Mouse (Mus musculus): ENCODE results near the gene Ttc6. TPM values are rescaled to one million over a fixed set of nuclear protein-coding genes. Genes with fewer than 3 reads are reported as not detected.

Ttc6 gene
- polyA plus RNA-seq, 1 experiment: not detected

GRCm38 (mm10) chr12:57709966-57710365 is 146.1 kb downstream of the Ttc6 start:
- Histone ChIP-seq H3K9me3 (ENCODE audit: control insufficient read depth, low read length) (no peaks in the 10 kb centered on the region), H3K4me3 (replicated peaks) (no peak overlapping the region), H3K27me3 (ENCODE audit: control insufficient read depth) (no peaks in the 10 kb centered on the region), H3K36me3 (ENCODE audit: control insufficient read depth) (no peaks in the 10 kb centered on the region), H3K4me1 (ENCODE audit: control insufficient read depth) (no peaks in the 10 kb centered on the region)
- TF ChIP-seq TAL1 (IDR thresholded peaks at IDR 0.05; ENCODE audit: low read length) (no peak), GATA1 (IDR thresholded peaks at IDR 0.05; ENCODE audit: low read length) (no peak)

GRCm38 (mm10) chr12:57764720-57765119 is 200.8 kb downstream of the Ttc6 start:
- H3K9me3 ChIP-seq (ENCODE audit: control insufficient read depth, low read length): no peaks in the 10 kb centered on the region
- no peaks in the 10 kb centered on the region for H3K4me1 ChIP-seq (ENCODE audit: control insufficient read depth)
- H3K27me3 ChIP-seq (ENCODE audit: control insufficient read depth): no peaks in the 10 kb centered on the region
- H3K36me3 ChIP-seq (ENCODE audit: control insufficient read depth): no peaks in the 10 kb centered on the region
- no peak overlapping the region for H3K4me3 ChIP-seq (replicated peaks)
- no peak for TF ChIP-seq GATA1 (IDR thresholded peaks at IDR 0.05; ENCODE audit: low read length)
- no peak for TF ChIP-seq TAL1 (IDR thresholded peaks at IDR 0.05; ENCODE audit: low read length)

- Histone ChIP-seq H3K4me3 (replicated peaks) (no peak overlapping the region), H3K9me3 (ENCODE audit: control insufficient read depth, low read length) (no peaks in the 10 kb centered on the region), H3K4me1 (ENCODE audit: control insufficient read depth) (no peaks in the 10 kb centered on the region), H3K27me3 (ENCODE audit: control insufficient read depth) (no peaks in the 10 kb centered on the region), H3K36me3 (ENCODE audit: control insufficient read depth) (no peaks in the 10 kb centered on the region)
- TF ChIP-seq TAL1 (IDR thresholded peaks at IDR 0.05; ENCODE audit: low read length) (no peak), GATA1 (IDR thresholded peaks at IDR 0.05; ENCODE audit: low read length) (no peak)
Observed at GRCm38 (mm10) chr12:57776290-57776997, 212.5 kb downstream of the Ttc6 start.

GRCm38 (mm10) chr12:57781926-57782325 is 218.0 kb downstream of the Ttc6 start:
- Histone ChIP-seq H3K9me3 (ENCODE audit: control insufficient read depth, low read length) (no peaks in the 10 kb centered on the region), H3K4me3 (replicated peaks) (no peak overlapping the region), H3K27me3 (ENCODE audit: control insufficient read depth) (no peaks in the 10 kb centered on the region), H3K4me1 (ENCODE audit: control insufficient read depth) (no peaks in the 10 kb centered on the region), H3K36me3 (ENCODE audit: control insufficient read depth) (no peaks in the 10 kb centered on the region)
- TF ChIP-seq GATA1 (IDR thresholded peaks at IDR 0.05; ENCODE audit: low read length) (no peak), TAL1 (IDR thresholded peaks at IDR 0.05; ENCODE audit: low read length) (no peak)

GRCm38 (mm10) chr12:57787471-57787870 is 223.6 kb downstream of the Ttc6 start:
- TF ChIP-seq TAL1 (IDR thresholded peaks at IDR 0.05; ENCODE audit: low read length): no peak
- TF ChIP-seq GATA1 (IDR thresholded peaks at IDR 0.05; ENCODE audit: low read length): no peak
- Histone ChIP-seq H3K27me3 (ENCODE audit: control insufficient read depth) (no peaks in the 10 kb centered on the region), H3K36me3 (ENCODE audit: control insufficient read depth) (no peaks in the 10 kb centered on the region), H3K4me3 (replicated peaks) (no peak overlapping the region), H3K9me3 (ENCODE audit: control insufficient read depth, low read length) (no peaks in the 10 kb centered on the region), H3K4me1 (ENCODE audit: control insufficient read depth) (no peaks in the 10 kb centered on the region)

Other genes with a start within 250 kb of the Ttc6 start
- gene Foxa1, start 17.2 kb upstream of the Ttc6 start, polyA plus RNA-seq (2012): not detected in 2 replicates

Measured in erythroblast, embryonic 14.5 days (primary cell).